Mouse (Mus musculus): Measurements from ENCODE around the gene Mthfd1l.
A peak's percentile ranks its signal among the peaks of the same experiment; 100 is the strongest.

Gene Mthfd1l

GRCm38 (mm10) chr10:3972981-3973588 lies at the start of gene Mthfd1l:
Gene Mthfd1l (plus strand): TSS chr10:3973118.
- DNase-seq = peak; percentile 91

GRCm38 (mm10) chr10:3928008-3928545 lies 44.8 kb upstream of the Mthfd1l start:
- no peak for DNase-seq

- DNase-seq = no peak
These were observed 41.1 kb upstream of the Mthfd1l start for GRCm38 (mm10) chr10:3931831-3932230.

- no peak for DNase-seq
These were observed 39.5 kb upstream of the Mthfd1l start for GRCm38 (mm10) chr10:3933311-3933940.

GRCm38 (mm10) chr10:3936864-3937263 lies 36.1 kb upstream of the Mthfd1l start:
- no peak for DNase-seq

- DNase-seq = no peak
These were observed 32.9 kb upstream of the Mthfd1l start for GRCm38 (mm10) chr10:3939895-3940595.

- peak; percentile 10 for DNase-seq
These were observed 32.3 kb upstream of the Mthfd1l start for GRCm38 (mm10) chr10:3940596-3940975.

- DNase-seq = peak; percentile 66
These were observed 31.7 kb upstream of the Mthfd1l start for GRCm38 (mm10) chr10:3941054-3941757.

- DNase-seq = no peak
These were observed 30.6 kb upstream of the Mthfd1l start for GRCm38 (mm10) chr10:3942289-3942688.

GRCm38 (mm10) chr10:3943492-3944395 lies 29.2 kb upstream of the Mthfd1l start:
- DNase-seq = peak; percentile 80

GRCm38 (mm10) chr10:3946871-3947270 lies 26.0 kb upstream of the Mthfd1l start:
- DNase-seq = no peak

- DNase-seq = no peak
These were observed 25.6 kb upstream of the Mthfd1l start for GRCm38 (mm10) chr10:3947346-3947745.

- DNase-seq = no peak
These were observed 23.6 kb upstream of the Mthfd1l start for GRCm38 (mm10) chr10:3949306-3949705.

- no peak for DNase-seq
These were observed 16.4 kb upstream of the Mthfd1l start for GRCm38 (mm10) chr10:3956471-3956870.

GRCm38 (mm10) chr10:3958591-3958990 lies 14.3 kb upstream of the Mthfd1l start:
- no peak for DNase-seq

GRCm38 (mm10) chr10:3969026-3969425 lies 3.9 kb upstream of the Mthfd1l start:
- DNase-seq = no peak

- no peak for DNase-seq
These were observed 681 bp upstream of the Mthfd1l start for GRCm38 (mm10) chr10:3972237-3972636.

- peak; percentile 94 for DNase-seq
These were observed 712 bp downstream of the Mthfd1l start for GRCm38 (mm10) chr10:3973589-3974070.

- no peak for DNase-seq
These were observed 1.5 kb downstream of the Mthfd1l start for GRCm38 (mm10) chr10:3974380-3974779.

GRCm38 (mm10) chr10:3975898-3976622 lies 3.1 kb downstream of the Mthfd1l start:
- DNase-seq = no peak

GRCm38 (mm10) chr10:3976623-3977010 lies 3.7 kb downstream of the Mthfd1l start:
- DNase-seq = no peak
